In genomic region chr1:30583860-30584259, GRCm38 (mm10) we compare ENCODE assay signal across 17 mouse cellular contexts.
"Had no signal": no experiment of that assay in that cellular context is flagged by ENCODE, and none has a peak within 500 bp of the region (broad histone marks: within the 10 kb centered on the region; RNA-seq: fewer than 3 reads in every experiment).

No protein-coding gene starts in this region.

- ATAC-seq: intestine, postnatal 0 days; liver, postnatal 0 days; lung, postnatal 0 days had no signal

- H3K27ac ChIP-seq: kidney, postnatal 0 days; limb, embryonic 10.5 days; limb, embryonic 13.5 days; liver, embryonic 14.5 days; midbrain, embryonic 12.5 days; stomach, embryonic 15.5 days had no signal

- DNase-seq: kidney, adult 2 months; kidney, postnatal 4 days; liver, postnatal 0 days; lung, embryonic 14.5 days; retina, postnatal 1 day; right cerebral cortex, postnatal 25 days; spleen, adult 18-20 months; thymus, postnatal 25 days had no signal

- H3K4me2 ChIP-seq: limb, embryonic 13.5 days; liver, embryonic 11.5 days; lung, embryonic 14.5 days; midbrain, embryonic 12.5 days; stomach, embryonic 15.5 days had no signal

- H3K9me3 ChIP-seq: limb, embryonic 10.5 days; limb, embryonic 13.5 days; midbrain, embryonic 12.5 days; stomach, embryonic 15.5 days had no signal

- H3K27me3 ChIP-seq: limb, embryonic 13.5 days; midbrain, embryonic 12.5 days; stomach, embryonic 15.5 days had no signal

- H3K4me3 ChIP-seq: limb, embryonic 10.5 days; limb, embryonic 13.5 days; midbrain, embryonic 12.5 days; stomach, embryonic 15.5 days had no signal

- H3K36me3 ChIP-seq: limb, embryonic 10.5 days; limb, embryonic 13.5 days; midbrain, embryonic 12.5 days; stomach, embryonic 15.5 days had no signal

- H3K4me1 ChIP-seq: limb, embryonic 10.5 days; limb, embryonic 13.5 days; midbrain, embryonic 12.5 days; stomach, embryonic 15.5 days had no signal

- H3K9ac ChIP-seq: limb, embryonic 13.5 days; liver, embryonic 14.5 days; liver, postnatal 0 days; lung, embryonic 14.5 days; midbrain, embryonic 12.5 days; stomach, embryonic 15.5 days had no signal
